Mouse (Mus musculus) lung, postnatal 0 days (tissue): ENCODE data around the gene Rhbdd3.

Experiments used
- CTCF ChIP-seq: IDR thresholded peaks from 2 replicates; pipeline ENCODE4 v1.5.1; 2016; ENCODE audit warnings: antibody characterized with exemption, mild to moderate bottlenecking
- EP300 ChIP-seq: IDR thresholded peaks from 2 replicates; pipeline ENCODE4 v1.6.1; 2016; ENCODE audit warnings: antibody characterized with exemption, mild to moderate bottlenecking, control low read depth

DNA sequence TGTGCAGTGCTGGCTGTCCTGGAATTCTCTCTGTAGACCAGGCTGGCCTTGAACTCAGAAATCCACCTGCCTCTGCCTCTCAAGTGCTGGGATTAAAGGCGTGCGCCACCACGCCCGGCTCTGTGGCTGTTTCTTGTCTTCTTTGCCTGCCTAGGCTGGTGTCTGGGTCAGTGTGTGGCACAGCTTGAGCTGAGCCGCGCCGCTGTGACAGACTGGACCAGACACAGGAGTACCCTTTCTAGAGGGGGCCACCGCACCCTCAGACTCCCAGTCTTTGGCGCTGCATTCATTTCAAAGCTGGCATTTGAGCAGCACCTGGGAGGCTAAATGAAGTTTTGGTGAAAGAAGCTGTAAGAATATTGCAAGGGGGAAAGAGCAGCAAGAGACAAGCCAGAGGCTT, 39.9 kb upstream of the Rhbdd3 start:
- TF ChIP-seq CTCF (no peak), EP300 (no peak)
